Mouse (Mus musculus) liver, postnatal 0 days (tissue): ENCODE measurements around the gene Tmem132c.

ENCODE experiments used
- CTCF ChIP-seq: sonication (generic); IDR thresholded peaks from 2 replicates; pipeline ENCODE4 v1.5.1; 2016; ENCODE audit warnings: antibody characterized with exemption, low read depth
- EP300 ChIP-seq: IDR thresholded peaks from 2 replicates; pipeline ENCODE4 v1.6.1; 2016; ENCODE audit warnings: antibody characterized with exemption, low read depth, mild to moderate bottlenecking

GRCm38 (mm10) chr5:127454068-127454467 is 212.5 kb downstream of the Tmem132c start:
- TF ChIP-seq CTCF (no peak), EP300 (no peak)
